Mouse (Mus musculus): Measurements from ENCODE around the gene Anapc10. TPM values are rescaled to one million over a fixed set of nuclear protein-coding genes. Genes with fewer than 3 reads are reported as not detected.

Gene Anapc10
- polyA plus RNA-seq, 1 experiment = 0.51 TPM

DNA sequence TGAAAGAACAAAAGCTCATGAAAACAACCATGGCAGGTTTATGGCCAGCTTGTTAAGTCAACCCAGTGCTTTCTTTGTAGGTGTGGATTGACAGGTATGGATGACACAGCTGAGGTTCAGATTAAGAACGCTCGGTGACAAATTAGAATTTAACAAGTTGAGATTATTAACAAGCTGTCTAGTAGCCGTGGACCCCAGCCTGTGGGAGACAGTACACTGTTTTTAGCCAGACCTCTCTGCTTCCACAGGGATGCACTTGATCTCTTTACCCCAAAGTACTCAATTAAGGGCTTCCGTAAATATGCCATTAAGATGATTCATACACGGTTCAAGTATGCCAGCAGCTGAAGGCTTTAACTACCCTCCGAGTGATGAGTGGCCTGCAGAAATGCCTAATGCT is 95.4 kb downstream of the Anapc10 start:
- Histone ChIP-seq H3K4me3 (ENCODE audit: extremely low read depth, insufficient read depth, insufficient read length) (no peak overlapping the region), H3K4me1 (ENCODE audit: control insufficient read depth, insufficient read depth, insufficient read length) (no peaks in the 10 kb centered on the region), H3K36me3 (ENCODE audit: control insufficient read depth, insufficient read depth, low read length) (no peaks in the 10 kb centered on the region), H3K27ac (ENCODE audit: insufficient read depth, low read length) (no peak overlapping the region), H3K27me3 (ENCODE audit: control insufficient read depth, insufficient read depth, low read length) (no peaks in the 10 kb centered on the region)
- 72% methylated on average over 6 of the region's 6 CpGs for WGBS
- DNase-seq (ENCODE audit: low read depth in 1 of 2, low spot score in 2 of 2) = no peak
- TF ChIP-seq POLR2A (IDR thresholded peaks at IDR 0.05; ENCODE audit: low read depth, low read length) (no peak), CTCF (IDR thresholded peaks at IDR 0.05; ENCODE audit: extremely low read depth, insufficient read depth, insufficient read length, insufficient replicate concordance) (no peak)

DNA sequence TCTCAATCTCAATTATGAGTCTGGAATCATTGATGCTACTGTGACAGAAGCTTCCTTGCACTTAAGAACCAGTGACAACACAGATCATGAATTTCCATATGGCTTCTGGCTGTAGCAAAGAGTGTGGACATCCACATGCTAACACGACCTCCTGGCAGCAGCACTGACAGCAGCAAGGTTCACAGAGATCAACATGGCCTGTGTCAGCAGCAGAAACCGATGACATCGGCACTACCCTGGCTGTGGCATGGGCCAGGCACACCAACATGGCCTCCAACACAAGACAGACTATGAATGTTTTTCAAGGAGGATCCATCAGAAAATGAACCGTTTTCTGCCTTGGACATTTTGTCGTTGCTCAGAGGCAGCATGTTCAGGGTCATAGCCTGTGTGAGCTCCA is 114.9 kb downstream of the Anapc10 start:
- TF ChIP-seq CTCF (IDR thresholded peaks at IDR 0.05; ENCODE audit: extremely low read depth, insufficient read depth, insufficient read length, insufficient replicate concordance) = no peak
- TF ChIP-seq POLR2A (IDR thresholded peaks at IDR 0.05; ENCODE audit: low read depth, low read length) = no peak
- Histone ChIP-seq H3K36me3 (ENCODE audit: control insufficient read depth, insufficient read depth, low read length) (no peaks in the 10 kb centered on the region), H3K4me3 (ENCODE audit: extremely low read depth, insufficient read depth, insufficient read length) (no peak overlapping the region), H3K27me3 (ENCODE audit: control insufficient read depth, insufficient read depth, low read length) (no peaks in the 10 kb centered on the region), H3K27ac (ENCODE audit: insufficient read depth, low read length) (no peak overlapping the region), H3K4me1 (ENCODE audit: control insufficient read depth, insufficient read depth, insufficient read length) (no peaks in the 10 kb centered on the region)
- DNase-seq (ENCODE audit: low read depth in 1 of 2, low spot score in 2 of 2) = no peak
- WGBS = 87% methylated on average over 5 of the region's 5 CpGs

Other genes with a start within 250 kb of the Anapc10 start
- gene Otud4, start 72.2 kb upstream of the Anapc10 start, polyA plus RNA-seq (2012; rRNA removed) = 20.9 and 27.0 TPM in 2 replicates
- gene Abce1, start 80 bp upstream of the Anapc10 start, polyA plus RNA-seq (2012; rRNA removed) = 7.2 and 7.7 TPM in 2 replicates

Measured in spleen, adult 2 months (tissue).